Comparison of ENCODE assay signal across 10 mouse cellular contexts in genomic region chr2:174291029-174291661, GRCm38 (mm10). TPM values are rescaled to one million over a fixed set of nuclear protein-coding genes. Genes with fewer than 3 reads are reported as not detected.
DNase-seq lines count a peak whose midpoint lies in the region; ATAC-seq and TF ChIP-seq lines count a peak whose summit lies in the region.
"Had no signal": no experiment of that assay in that cellular context is flagged by ENCODE, and none has a peak within 500 bp of the region (broad histone marks: within the 10 kb centered on the region; RNA-seq: fewer than 3 reads in every experiment).

No protein-coding gene starts in this region.

- no peak for ATAC-seq in heart, embryonic 16.5 days (replicated peaks; ENCODE audit: extremely low read depth, insufficient read depth, low FRiP score)
- ATAC-seq in embryonic facial prominence, embryonic 11.5 days (replicated peaks; ENCODE audit: insufficient number of reproducible peaks, low FRiP score, low TSS enrichment, low read depth) = no peak
- no peak for ATAC-seq in hindbrain, embryonic 13.5 days (ENCODE audit: low FRiP score)
- ATAC-seq in midbrain, embryonic 15.5 days (replicated peaks) = no peak

- H3K36me3 ChIP-seq in heart, embryonic 16.5 days (ENCODE audit: control insufficient read depth, insufficient read depth) = peaks cover 13% of the 10 kb centered on the region
- no peaks in the 10 kb centered on the region for H3K36me3 ChIP-seq in heart, adult 2 months (ENCODE audit: control insufficient read depth, insufficient read depth, low read length)
- H3K36me3 ChIP-seq in embryonic facial prominence, embryonic 11.5 days (replicated peaks; ENCODE audit: control insufficient read depth, insufficient read depth, low read depth, low read length) = peaks cover 3% of the 10 kb centered on the region; the same call in 1 of the 2 replicates
- H3K36me3 ChIP-seq in hindbrain, embryonic 13.5 days = peaks cover 9% of the 10 kb centered on the region
- H3K36me3 ChIP-seq in midbrain, embryonic 15.5 days (replicated peaks) = peaks cover under 1% of the 10 kb centered on the region

- no peak overlapping the region for H3K27ac ChIP-seq in heart, embryonic 16.5 days (ENCODE audit: low read length)
- no peak overlapping the region for H3K27ac ChIP-seq in heart, adult 2 months
- no peak overlapping the region for H3K27ac ChIP-seq in embryonic facial prominence, embryonic 11.5 days (replicated peaks; ENCODE audit: low read depth, low read length)
- peak overlapping the region; percentile 69 for H3K27ac ChIP-seq in hindbrain, embryonic 13.5 days
- peak overlapping the region; percentile 34 for H3K27ac ChIP-seq in midbrain, embryonic 15.5 days

- H3K9me3 ChIP-seq in heart, embryonic 16.5 days (replicated peaks; ENCODE audit: control insufficient read depth, low read length) = peaks cover 17% of the 10 kb centered on the region
- peaks cover 7% of the 10 kb centered on the region; the same call in 1 of the 2 replicates for H3K9me3 ChIP-seq in embryonic facial prominence, embryonic 11.5 days (replicated peaks; ENCODE audit: control insufficient read depth, low read length)
- H3K9me3 ChIP-seq in hindbrain, embryonic 13.5 days = peaks cover 24% of the 10 kb centered on the region
- peaks cover 11% of the 10 kb centered on the region; the same call in 1 of the 2 replicates for H3K9me3 ChIP-seq in midbrain, embryonic 15.5 days

- no peak for DNase-seq in heart, adult 2 months
- DNase-seq in embryonic facial prominence, embryonic 11.5 days (ENCODE audit: low spot score) = no peak
- DNase-seq in frontal cortex, adult 2 months (ENCODE audit: extremely low spot score in 1 of 2, low spot score in 1 of 2) = no peak
- DNase-seq in urinary bladder, postnatal 36 days (ENCODE audit: low spot score in 2 of 2) = no peak
- no peak for DNase-seq in urinary bladder, postnatal 10 days (ENCODE audit: low spot score)
- DNase-seq: cerebellum, adult 11 months; kidney, postnatal 36 days had no signal

- no peak for TF ChIP-seq EP300 in heart, adult 2 months (IDR thresholded peaks at IDR 0.05; ENCODE audit: insufficient read depth, low read depth, low read length)

- intact Hi-C loops in heart, adult 2 months (cut with DNase I) = no loop called here

- no peak for TF ChIP-seq CTCF in heart, adult 2 months (IDR thresholded peaks at IDR 0.05)

- peak overlapping the region; percentile 20; the same call in 1 of the 2 replicates for H3K4me3 ChIP-seq in heart, embryonic 16.5 days (ENCODE audit: low read length)
- no peak overlapping the region for H3K4me3 ChIP-seq in heart, adult 2 months
- no peak overlapping the region for H3K4me3 ChIP-seq in embryonic facial prominence, embryonic 11.5 days (ENCODE audit: low read depth, low read length)
- peak overlapping the region; percentile 40 for H3K4me3 ChIP-seq in hindbrain, embryonic 13.5 days
- H3K4me3 ChIP-seq in midbrain, embryonic 15.5 days = peak overlapping the region; percentile 31

- H3K9ac ChIP-seq in heart, embryonic 16.5 days (ENCODE audit: low read length) = peak overlapping the region; percentile 30; the same call in 1 of the 2 replicates
- H3K9ac ChIP-seq in heart, adult 2 months (ENCODE audit: low read depth, low read length) = no peak overlapping the region
- H3K9ac ChIP-seq in embryonic facial prominence, embryonic 11.5 days (replicated peaks; ENCODE audit: low read length) = no peak overlapping the region
- H3K9ac ChIP-seq in hindbrain, embryonic 13.5 days = peak overlapping the region; percentile 59
- H3K9ac ChIP-seq in midbrain, embryonic 15.5 days = peak overlapping the region; percentile 31; the same call in 1 of the 2 replicates

- TF ChIP-seq POLR2A in heart, adult 2 months (IDR thresholded peaks at IDR 0.05; ENCODE audit: insufficient read depth, low read depth, low read length) = no peak

- H3K79me2 ChIP-seq in heart, adult 2 months (replicated peaks; ENCODE audit: control insufficient read depth, insufficient read depth, low read length) = no peaks in the 10 kb centered on the region

- WGBS in heart, embryonic 16.5 days = 62% methylated on average over 8 of the region's 8 CpGs
- 74% methylated on average over 8 of the region's 8 CpGs for WGBS in heart, adult 2 months
- WGBS in embryonic facial prominence, embryonic 11.5 days = 50% methylated on average over 8 of the region's 8 CpGs
- WGBS in hindbrain, embryonic 13.5 days = 50% methylated on average over 8 of the region's 8 CpGs
- WGBS in midbrain, embryonic 15.5 days = 51% methylated on average over 8 of the region's 8 CpGs

- H3K27me3 ChIP-seq in heart, embryonic 16.5 days (ENCODE audit: control insufficient read depth, insufficient read depth, low read length) = peaks cover 12% of the 10 kb centered on the region
- H3K27me3 ChIP-seq in heart, adult 2 months (ENCODE audit: control insufficient read depth, insufficient read depth, low read length) = peaks cover 1% of the 10 kb centered on the region; the same call in 1 of the 2 replicates
- peaks cover 11% of the 10 kb centered on the region for H3K27me3 ChIP-seq in embryonic facial prominence, embryonic 11.5 days (ENCODE audit: control insufficient read depth, insufficient read depth, low read length)
- peaks cover 37% of the 10 kb centered on the region for H3K27me3 ChIP-seq in hindbrain, embryonic 13.5 days
- H3K27me3 ChIP-seq in midbrain, embryonic 15.5 days (replicated peaks) = peaks cover 22% of the 10 kb centered on the region

- peak overlapping the region; percentile 54 for H3K4me2 ChIP-seq in heart, embryonic 16.5 days (ENCODE audit: low read depth, low read length)
- peak overlapping the region; percentile 27; the same call in 1 of the 2 replicates for H3K4me2 ChIP-seq in embryonic facial prominence, embryonic 11.5 days (ENCODE audit: low read depth, low read length)
- peak overlapping the region; percentile 65 for H3K4me2 ChIP-seq in hindbrain, embryonic 13.5 days
- H3K4me2 ChIP-seq in midbrain, embryonic 15.5 days = peak overlapping the region; percentile 54

- H3K4me1 ChIP-seq in heart, embryonic 16.5 days (ENCODE audit: control insufficient read depth, insufficient read depth, low read length) = peaks cover 22% of the 10 kb centered on the region
- no peaks in the 10 kb centered on the region for H3K4me1 ChIP-seq in heart, adult 2 months (ENCODE audit: control insufficient read depth, insufficient read depth, low read length)
- no peaks in the 10 kb centered on the region; the same call in 1 of the 2 replicates for H3K4me1 ChIP-seq in embryonic facial prominence, embryonic 11.5 days (ENCODE audit: control insufficient read depth, insufficient read depth, low read length)
- H3K4me1 ChIP-seq in hindbrain, embryonic 13.5 days (replicated peaks) = peaks cover 51% of the 10 kb centered on the region
- peaks cover 43% of the 10 kb centered on the region for H3K4me1 ChIP-seq in midbrain, embryonic 15.5 days

RNA-seq across cellular contexts. Expression of gene Gnas, which starts 7.0 kb away (rescaled TPM):
- polyA plus RNA-seq in heart, embryonic 16.5 days (2015; fragmentation: Nextera tagmentation; extraction: Ambion mirVana) = 1,284 and 1,464 TPM in 2 replicates
- 1,000 to 10,000 TPM; 1,140 to 1,235 TPM for total RNA-seq in heart, adult 2 months (2021)
- polyA plus RNA-seq in heart, adult 2 months (2012; rRNA removed) = 1,079 and 1,189 TPM in 2 replicates
- 1,377 and 1,397 TPM in 2 replicates for polyA plus RNA-seq in embryonic facial prominence, embryonic 11.5 days (2014; fragmentation: Nextera tagmentation; extraction: Ambion mirVana)
- polyA plus RNA-seq in hindbrain, embryonic 13.5 days (2015; fragmentation: Nextera tagmentation; extraction: Ambion mirVana) = 1,452 and 1,516 TPM in 2 replicates
- polyA plus RNA-seq in midbrain, embryonic 15.5 days (2015; fragmentation: Nextera tagmentation; extraction: Ambion mirVana) = 1,362 and 1,368 TPM in 2 replicates
- 2,156 and 2,275 TPM in 2 replicates for polyA plus RNA-seq in frontal cortex, adult 2 months (2012; rRNA removed)

RNA-seq across cellular contexts. Expression of gene Gm20721, which starts 55.4 kb away (rescaled TPM):
- 33.4 and 41.6 TPM in 2 replicates for polyA plus RNA-seq in heart, embryonic 16.5 days (2015; fragmentation: Nextera tagmentation; extraction: Ambion mirVana)
- 1 to 10 TPM; 1.6 to 1.8 TPM for total RNA-seq in heart, adult 2 months (2021)
- 0.12 TPM in 1 of 2 replicates, not detected in the other for polyA plus RNA-seq in heart, adult 2 months (2012; rRNA removed)
- 17.5 and 23.1 TPM in 2 replicates for polyA plus RNA-seq in embryonic facial prominence, embryonic 11.5 days (2014; fragmentation: Nextera tagmentation; extraction: Ambion mirVana)
- 13.1 and 13.9 TPM in 2 replicates for polyA plus RNA-seq in hindbrain, embryonic 13.5 days (2015; fragmentation: Nextera tagmentation; extraction: Ambion mirVana)
- 8.2 and 16.1 TPM in 2 replicates for polyA plus RNA-seq in midbrain, embryonic 15.5 days (2015; fragmentation: Nextera tagmentation; extraction: Ambion mirVana)
- 2.9 and 7.7 TPM in 2 replicates for polyA plus RNA-seq in frontal cortex, adult 2 months (2012; rRNA removed)

Comparison
In these comparisons a context has a peak if more than half of its experiments do, and no peak if none do; other contexts are left out.
1. H3K4me3 ChIP-seq: peak in heart, embryonic 16.5 days (single experiment), hindbrain, embryonic 13.5 days (single experiment) and midbrain, embryonic 15.5 days (single experiment); none in heart, adult 2 months (single experiment) and embryonic facial prominence, embryonic 11.5 days (single experiment).
2. H3K9ac ChIP-seq: peak in heart, embryonic 16.5 days (single experiment), hindbrain, embryonic 13.5 days (single experiment) and midbrain, embryonic 15.5 days (single experiment); none in heart, adult 2 months (single experiment) and embryonic facial prominence, embryonic 11.5 days (single experiment).
3. H3K27ac ChIP-seq: peak in hindbrain, embryonic 13.5 days (single experiment) and midbrain, embryonic 15.5 days (single experiment); none in heart, embryonic 16.5 days (single experiment), heart, adult 2 months (single experiment) and embryonic facial prominence, embryonic 11.5 days (single experiment).
4. Peak in every context shown above with its lines, with median percentiles within 50 percentile points of each other: H3K4me2 ChIP-seq.